ENCODE assay signal across 26 mouse cellular contexts in genomic region chr12:55850650-55851049, GRCm38 (mm10). TPM values are rescaled to one million over a fixed set of nuclear protein-coding genes. Genes with fewer than 3 reads are reported as not detected.
A peak's percentile ranks its signal among the peaks of the same experiment; 100 is the strongest.
DNase-seq lines count a peak whose midpoint lies in the region; ATAC-seq and TF ChIP-seq lines count a peak whose summit lies in the region.
"Had no signal": no experiment of that assay in that cellular context is flagged by ENCODE, and none has a peak within 500 bp of the region (broad histone marks: within the 10 kb centered on the region; RNA-seq: fewer than 3 reads in every experiment).

No protein-coding gene starts in this region.

- ATAC-seq in intestine, embryonic 16.5 days: peak; percentile 36; the same call in 1 of the 2 replicates
- no peak; the same call in 1 of the 2 replicates for ATAC-seq in intestine, embryonic 15.5 days
- peak; percentile 57 for ATAC-seq in common myeloid progenitor, adult 5-6 weeks (replicated peaks; ENCODE audit: low read depth, poor library complexity, severe bottlenecking)
- ATAC-seq in liver, embryonic 14.5 days (ENCODE audit: insufficient read depth): peak; percentile 95
- ATAC-seq in kidney, embryonic 15.5 days (replicated peaks; ENCODE audit: low FRiP score): no peak
- no peak for ATAC-seq in midbrain, embryonic 14.5 days (ENCODE audit: low FRiP score, low TSS enrichment)
- ATAC-seq: forebrain, embryonic 13.5 days; midbrain, embryonic 15.5 days had no signal

- peak in 2 of 3 experiments; percentile 49 to 50 for DNase-seq in liver, embryonic 14.5 days (ENCODE audit: low read depth in 3 of 3, low spot score in 3 of 3)
- no peak for DNase-seq in thymus, postnatal 10 days (ENCODE audit: low spot score in 2 of 2)
- DNase-seq in midbrain, embryonic 14.5 days: no peak
- DNase-seq: adrenal gland, adult 2 months; cerebellum, adult 18-20 months; cerebellum, postnatal 25 days; embryo, embryonic 11 days; gastrocnemius, adult 2 months; heart, postnatal 14 days; kidney, adult 8-10 months; kidney, postnatal 14 days; lung, adult 2 months; right cerebral cortex, postnatal 14 days had no signal

- H3K4me2 ChIP-seq in intestine, embryonic 16.5 days (ENCODE audit: low read depth, low read length): no peak overlapping the region
- H3K4me2 ChIP-seq in intestine, embryonic 15.5 days (replicated peaks): no peak overlapping the region
- 0 out of 2 replicates have a peak overlapping the region, but pooled peaks have one; percentile 0 for H3K4me2 ChIP-seq in liver, embryonic 14.5 days (ENCODE audit: low read depth)
- H3K4me2 ChIP-seq in kidney, embryonic 15.5 days: no peak overlapping the region
- no peak overlapping the region for H3K4me2 ChIP-seq in midbrain, embryonic 14.5 days (ENCODE audit: low read length)
- H3K4me2 ChIP-seq: embryonic facial prominence, embryonic 13.5 days; forebrain, embryonic 13.5 days; heart, embryonic 13.5 days; hindbrain, embryonic 13.5 days; limb, embryonic 12.5 days; midbrain, embryonic 15.5 days; neural tube, embryonic 12.5 days had no signal

- H3K9me3 ChIP-seq in intestine, embryonic 16.5 days (ENCODE audit: control insufficient read depth, low read length): peaks cover 3% of the 10 kb centered on the region; the same call in 1 of the 2 replicates
- no peaks in the 10 kb centered on the region for H3K9me3 ChIP-seq in intestine, embryonic 15.5 days
- H3K9me3 ChIP-seq in liver, embryonic 14.5 days (ENCODE audit: control insufficient read depth, low read length): no peaks in the 10 kb centered on the region
- peaks cover 1% of the 10 kb centered on the region; the same call in 1 of the 2 replicates for H3K9me3 ChIP-seq in kidney, embryonic 15.5 days (replicated peaks)
- 0 out of 2 replicates have a peak, but pooled peaks cover 7% of the 10 kb centered on the region for H3K9me3 ChIP-seq in midbrain, embryonic 14.5 days (ENCODE audit: control insufficient read depth, low read length)
- H3K9me3 ChIP-seq: midbrain, embryonic 15.5 days; neural tube, embryonic 12.5 days had no signal

- peaks cover 5% of the 10 kb centered on the region for H3K36me3 ChIP-seq in intestine, embryonic 16.5 days (ENCODE audit: control insufficient read depth, insufficient read depth, low read length)
- H3K36me3 ChIP-seq in intestine, embryonic 15.5 days: peaks cover 5% of the 10 kb centered on the region; the same call in 1 of the 2 replicates
- H3K36me3 ChIP-seq in liver, embryonic 14.5 days (replicated peaks; ENCODE audit: control insufficient read depth, insufficient read depth, low read depth): peaks cover 7% of the 10 kb centered on the region
- H3K36me3 ChIP-seq in kidney, embryonic 15.5 days: peaks cover 53% of the 10 kb centered on the region
- H3K36me3 ChIP-seq in midbrain, embryonic 14.5 days (ENCODE audit: control insufficient read depth, insufficient read depth, low read length): peaks cover 31% of the 10 kb centered on the region

- no peak for TF ChIP-seq CTCF in liver, embryonic 14.5 days (IDR thresholded peaks at IDR 0.05; ENCODE audit: low read depth)

- 0 out of 2 replicates have a peak, but pooled peaks cover 3% of the 10 kb centered on the region for H3K4me1 ChIP-seq in intestine, embryonic 16.5 days (ENCODE audit: control insufficient read depth, insufficient read depth, low read length)
- no peaks in the 10 kb centered on the region for H3K4me1 ChIP-seq in intestine, embryonic 15.5 days (replicated peaks)
- H3K4me1 ChIP-seq in liver, embryonic 14.5 days (replicated peaks; ENCODE audit: control insufficient read depth in 2 of 2, insufficient read depth in 2 of 2, low read length in 1 of 2): peaks cover 10 to 13% of the 10 kb centered on the region in 2 experiments
- H3K4me1 ChIP-seq in kidney, embryonic 15.5 days: no peaks in the 10 kb centered on the region
- no peaks in the 10 kb centered on the region for H3K4me1 ChIP-seq in midbrain, embryonic 14.5 days (ENCODE audit: control insufficient read depth, insufficient read depth, low read length)
- H3K4me1 ChIP-seq: embryonic facial prominence, embryonic 13.5 days; forebrain, embryonic 13.5 days; heart, embryonic 13.5 days; hindbrain, embryonic 13.5 days; limb, embryonic 12.5 days; midbrain, embryonic 15.5 days; neural tube, embryonic 12.5 days had no signal

- no peak overlapping the region for H3K4me3 ChIP-seq in intestine, embryonic 16.5 days (ENCODE audit: low read length)
- H3K4me3 ChIP-seq in intestine, embryonic 15.5 days (replicated peaks): no peak overlapping the region
- H3K4me3 ChIP-seq in liver, embryonic 14.5 days (ENCODE audit: insufficient read depth in 1 of 2, low read depth in 2 of 2, low read length in 2 of 2): no peak overlapping the region
- no peak overlapping the region for H3K4me3 ChIP-seq in kidney, embryonic 15.5 days (replicated peaks)
- H3K4me3 ChIP-seq in midbrain, embryonic 14.5 days (replicated peaks; ENCODE audit: low read depth, low read length): no peak overlapping the region
- H3K4me3 ChIP-seq: embryonic facial prominence, embryonic 13.5 days; erythroblast, embryonic 14.5 days; forebrain, embryonic 13.5 days; gastrocnemius, adult 2 months; heart, embryonic 13.5 days; hindbrain, embryonic 13.5 days; limb, embryonic 12.5 days; megakaryocyte, embryonic 14.5 days; midbrain, embryonic 15.5 days; neural tube, embryonic 12.5 days had no signal

- H3K27ac ChIP-seq in intestine, embryonic 16.5 days (ENCODE audit: low read length): no peak overlapping the region
- no peak overlapping the region for H3K27ac ChIP-seq in intestine, embryonic 15.5 days
- H3K27ac ChIP-seq in liver, embryonic 14.5 days: no peak overlapping the region
- no peak overlapping the region for H3K27ac ChIP-seq in kidney, embryonic 15.5 days
- no peak overlapping the region for H3K27ac ChIP-seq in midbrain, embryonic 14.5 days (replicated peaks; ENCODE audit: low read depth, low read length)
- H3K27ac ChIP-seq: embryonic facial prominence, embryonic 13.5 days; forebrain, embryonic 13.5 days; gastrocnemius, adult 2 months; heart, embryonic 13.5 days; hindbrain, embryonic 13.5 days; limb, embryonic 12.5 days; midbrain, embryonic 15.5 days; neural tube, embryonic 12.5 days had no signal

- peak; percentile 83 for TF ChIP-seq EP300 in liver, embryonic 14.5 days (IDR thresholded peaks at IDR 0.05; ENCODE audit: low read depth)

- H3K27me3 ChIP-seq in intestine, embryonic 16.5 days (replicated peaks; ENCODE audit: control insufficient read depth, insufficient read depth, low read length): no peaks in the 10 kb centered on the region
- H3K27me3 ChIP-seq in intestine, embryonic 15.5 days (replicated peaks): no peaks in the 10 kb centered on the region
- H3K27me3 ChIP-seq in liver, embryonic 14.5 days (ENCODE audit: control insufficient read depth, insufficient read depth, low read length): no peaks in the 10 kb centered on the region
- H3K27me3 ChIP-seq in kidney, embryonic 15.5 days: no peaks in the 10 kb centered on the region
- H3K27me3 ChIP-seq in midbrain, embryonic 14.5 days (ENCODE audit: control insufficient read depth, insufficient read depth, low read length): no peaks in the 10 kb centered on the region
- H3K27me3 ChIP-seq: embryonic facial prominence, embryonic 13.5 days; forebrain, embryonic 13.5 days; heart, embryonic 13.5 days; hindbrain, embryonic 13.5 days; limb, embryonic 12.5 days; megakaryocyte, embryonic 14.5 days; midbrain, embryonic 15.5 days; neural tube, embryonic 12.5 days had no signal

- no peak overlapping the region for H3K9ac ChIP-seq in intestine, embryonic 16.5 days (ENCODE audit: low read depth, low read length)
- H3K9ac ChIP-seq in intestine, embryonic 15.5 days: no peak overlapping the region
- H3K9ac ChIP-seq in liver, embryonic 14.5 days (replicated peaks): no peak overlapping the region
- no peak overlapping the region for H3K9ac ChIP-seq in kidney, embryonic 15.5 days
- H3K9ac ChIP-seq in midbrain, embryonic 14.5 days (replicated peaks; ENCODE audit: low read length): no peak overlapping the region
- H3K9ac ChIP-seq: embryonic facial prominence, embryonic 13.5 days; forebrain, embryonic 13.5 days; heart, embryonic 13.5 days; hindbrain, embryonic 13.5 days; limb, embryonic 12.5 days; midbrain, embryonic 15.5 days; neural tube, embryonic 12.5 days had no signal

RNA-seq across cellular contexts. Expression of gene Brms1l, which starts 14.5 kb away (rescaled TPM):
- polyA plus RNA-seq in intestine, embryonic 16.5 days (2015; fragmentation: Nextera tagmentation; extraction: Ambion mirVana): 22.6 and 23.3 TPM in 2 replicates
- polyA plus RNA-seq in intestine, embryonic 15.5 days (2015; fragmentation: Nextera tagmentation; extraction: Ambion mirVana): 27.0 and 28.0 TPM in 2 replicates
- 16.6 and 22.1 TPM in 2 replicates for total RNA-seq in common myeloid progenitor, adult 5-6 weeks (2017)
- polyA plus RNA-seq in liver, embryonic 14.5 days (2012; rRNA removed): 8.4 and 19.0 TPM in 2 replicates
- polyA plus RNA-seq in liver, embryonic 14.5 days (2014; fragmentation: Nextera tagmentation; extraction: Ambion mirVana): 11.1 and 13.3 TPM in 2 replicates
- polyA plus RNA-seq in kidney, embryonic 15.5 days (2015; fragmentation: Nextera tagmentation; extraction: Ambion mirVana): 38.0 and 38.5 TPM in 2 replicates
- 40.5 and 46.7 TPM in 2 replicates for polyA plus RNA-seq in midbrain, embryonic 14.5 days (2014; fragmentation: Nextera tagmentation; extraction: Ambion mirVana)

RNA-seq across cellular contexts. Expression of gene Ralgapa1, which starts 29.7 kb away (rescaled TPM):
- 6.6 and 7.4 TPM in 2 replicates for polyA plus RNA-seq in intestine, embryonic 16.5 days (2015; fragmentation: Nextera tagmentation; extraction: Ambion mirVana)
- 12.6 and 14.3 TPM in 2 replicates for polyA plus RNA-seq in intestine, embryonic 15.5 days (2015; fragmentation: Nextera tagmentation; extraction: Ambion mirVana)
- 47.1 and 53.3 TPM in 2 replicates for total RNA-seq in common myeloid progenitor, adult 5-6 weeks (2017)
- polyA plus RNA-seq in liver, embryonic 14.5 days (2012; rRNA removed): 7.1 and 8.8 TPM in 2 replicates
- 4.3 and 4.4 TPM in 2 replicates for polyA plus RNA-seq in liver, embryonic 14.5 days (2014; fragmentation: Nextera tagmentation; extraction: Ambion mirVana)
- polyA plus RNA-seq in kidney, embryonic 15.5 days (2015; fragmentation: Nextera tagmentation; extraction: Ambion mirVana): 13.2 and 14.0 TPM in 2 replicates
- 34.7 and 37.0 TPM in 2 replicates for polyA plus RNA-seq in midbrain, embryonic 14.5 days (2014; fragmentation: Nextera tagmentation; extraction: Ambion mirVana)

Comparison
In these comparisons a context has a peak if more than half of its experiments do, and no peak if none do; other contexts are left out.
1. ATAC-seq: peak in intestine, embryonic 16.5 days (single experiment), common myeloid progenitor, adult 5-6 weeks (single experiment) and liver, embryonic 14.5 days (single experiment); none in intestine, embryonic 15.5 days (single experiment), kidney, embryonic 15.5 days (single experiment) and midbrain, embryonic 14.5 days (single experiment).
2. DNase-seq: peak in liver, embryonic 14.5 days (2 of 3); none in thymus, postnatal 10 days (0 of 2) and midbrain, embryonic 14.5 days (single experiment).